ENCODE assay signal across 10 mouse cellular contexts in genomic region chr2:117444671-117445070, GRCm38 (mm10).
DNase-seq lines count a peak whose midpoint lies in the region; ATAC-seq and TF ChIP-seq lines count a peak whose summit lies in the region.
"Had no signal": no experiment of that assay in that cellular context is flagged by ENCODE, and none has a peak within 500 bp of the region (broad histone marks: within the 10 kb centered on the region; RNA-seq: fewer than 3 reads in every experiment).

No protein-coding gene starts in this region.

- H3K27me3 ChIP-seq in hindbrain, embryonic 10.5 days (ENCODE audit: insufficient read depth, poor library complexity, severe bottlenecking) = no peaks in the 10 kb centered on the region
- H3K27me3 ChIP-seq in hindbrain, embryonic 14.5 days (ENCODE audit: control insufficient read depth, insufficient read depth, low read length) = no peaks in the 10 kb centered on the region
- peaks cover 6% of the 10 kb centered on the region; the same call in 1 of the 2 replicates for H3K27me3 ChIP-seq in E14TG2a.4 (ENCODE audit: insufficient read depth, low read length)
- H3K27me3 ChIP-seq: embryonic facial prominence, embryonic 13.5 days; liver, embryonic 15.5 days had no signal

- no peak overlapping the region for H3K4me2 ChIP-seq in hindbrain, embryonic 14.5 days (replicated peaks)
- H3K4me2 ChIP-seq: embryonic facial prominence, embryonic 13.5 days; liver, embryonic 15.5 days had no signal

- no peak overlapping the region for H3K4me3 ChIP-seq in hindbrain, embryonic 10.5 days
- no peak overlapping the region for H3K4me3 ChIP-seq in hindbrain, embryonic 14.5 days (replicated peaks; ENCODE audit: low read length)
- H3K4me3 ChIP-seq in E14TG2a.4 (replicated peaks; ENCODE audit: low read length) = no peak overlapping the region
- H3K4me3 ChIP-seq: embryonic facial prominence, embryonic 13.5 days; liver, embryonic 15.5 days had no signal

- WGBS in hindbrain, embryonic 10.5 days = 34% methylated on average over 5 of the region's 5 CpGs
- 40% methylated on average over 5 of the region's 5 CpGs for WGBS in hindbrain, embryonic 14.5 days

- H3K4me1 ChIP-seq in hindbrain, embryonic 10.5 days (replicated peaks) = no peaks in the 10 kb centered on the region
- no peaks in the 10 kb centered on the region for H3K4me1 ChIP-seq in hindbrain, embryonic 14.5 days (replicated peaks; ENCODE audit: control insufficient read depth, insufficient read depth, low read length)
- H3K4me1 ChIP-seq in E14TG2a.4 (replicated peaks; ENCODE audit: low read depth, low read length) = no peaks in the 10 kb centered on the region
- H3K4me1 ChIP-seq: embryonic facial prominence, embryonic 13.5 days; liver, embryonic 15.5 days had no signal

- peak; percentile 91 for TF ChIP-seq CTCF in E14TG2a.4 (conservative IDR thresholded peaks at IDR 0.05; ENCODE audit: low read length)

- DNase-seq in hindbrain, embryonic 10.5 days (ENCODE audit: low spot score) = peak; percentile 49
- no peak for DNase-seq in hindbrain, embryonic 14.5 days (ENCODE audit: low spot score)
- peak; percentile 46 for DNase-seq in 3T3-L1 (ENCODE audit: low read depth, low spot score)
- DNase-seq in embryo, embryonic 11 days = peak; percentile 42
- DNase-seq in urinary bladder, adult 2 months (ENCODE audit: low spot score) = no peak

- no peak for ATAC-seq in hindbrain, embryonic 14.5 days (ENCODE audit: low FRiP score)
- ATAC-seq in megakaryocyte progenitor cell, adult 5-6 weeks (replicated peaks; ENCODE audit: poor library complexity) = peak; percentile 74
- no peak for ATAC-seq in frontal cortex, adult (ENCODE audit: low TSS enrichment)

- H3K9ac ChIP-seq in hindbrain, embryonic 14.5 days = no peak overlapping the region
- H3K9ac ChIP-seq: embryonic facial prominence, embryonic 13.5 days; liver, embryonic 15.5 days had no signal

- H3K9me3 ChIP-seq in hindbrain, embryonic 10.5 days = no peaks in the 10 kb centered on the region
- H3K9me3 ChIP-seq in hindbrain, embryonic 14.5 days (ENCODE audit: control insufficient read depth, low read length) = no peaks in the 10 kb centered on the region
- H3K9me3 ChIP-seq in E14TG2a.4 (ENCODE audit: low read length) = no peaks in the 10 kb centered on the region
- H3K9me3 ChIP-seq: embryonic facial prominence, embryonic 13.5 days; liver, embryonic 15.5 days had no signal

- no peaks in the 10 kb centered on the region for H3K36me3 ChIP-seq in hindbrain, embryonic 10.5 days
- H3K36me3 ChIP-seq in hindbrain, embryonic 14.5 days (replicated peaks; ENCODE audit: control insufficient read depth, insufficient read depth) = no peaks in the 10 kb centered on the region
- H3K36me3 ChIP-seq in E14TG2a.4 (ENCODE audit: insufficient read depth, low read length) = no peaks in the 10 kb centered on the region
- H3K36me3 ChIP-seq: embryonic facial prominence, embryonic 13.5 days; liver, embryonic 15.5 days had no signal

- no peak overlapping the region for H3K27ac ChIP-seq in hindbrain, embryonic 10.5 days
- H3K27ac ChIP-seq in hindbrain, embryonic 14.5 days = no peak overlapping the region
- H3K27ac ChIP-seq: embryonic facial prominence, embryonic 13.5 days; liver, embryonic 15.5 days had no signal

Comparison
In these comparisons a context has a peak if more than half of its experiments do, and no peak if none do; other contexts are left out.
1. DNase-seq: peak in hindbrain, embryonic 10.5 days (single experiment), 3T3-L1 (single experiment) and embryo, embryonic 11 days (single experiment); none in hindbrain, embryonic 14.5 days (single experiment) and urinary bladder, adult 2 months (single experiment).